Mouse (Mus musculus) midbrain, embryonic 10.5 days (tissue): ENCODE measurements around the gene Tom1l2. TPM values are rescaled to one million over a fixed set of nuclear protein-coding genes. Genes with fewer than 3 reads are reported as not detected.

Source experiments
- DNase-seq: peaks from one replicate; pipeline ENCODE4 v3.0.0-alpha.2; 2017; ENCODE audit warnings: low spot score
- H3K27ac ChIP-seq: fragments of 300-500 bp; sonication (generic); replicated peaks from 2 replicates; pipeline ENCODE4 v1.5.1; 2016; ENCODE audit warnings: mild to moderate bottlenecking
- H3K27me3 ChIP-seq: fragments of 300-500 bp; sonication (generic); 2 replicates; pipeline ENCODE4 v1.6.1; 2016; ENCODE audit warnings: low read depth, mild to moderate bottlenecking; ENCODE audit not compliant: poor library complexity, severe bottlenecking
- H3K36me3 ChIP-seq: fragments of 300-500 bp; sonication (generic); 2 replicates; pipeline ENCODE4 v1.6.1; 2016; ENCODE audit warnings: mild to moderate bottlenecking, moderate library complexity
- H3K4me1 ChIP-seq: fragments of 300-500 bp; sonication (generic); 2 replicates; pipeline ENCODE4 v1.6.1; 2016
- H3K4me3 ChIP-seq: fragments of 300-500 bp; sonication (generic); 2 replicates; pipeline ENCODE4 v1.5.1; 2016; ENCODE audit warnings: mild to moderate bottlenecking, moderate library complexity
- H3K9me3 ChIP-seq: fragments of 300-500 bp; sonication (generic); replicated peaks from 2 replicates; pipeline ENCODE4 v1.6.1; 2016; ENCODE audit warnings: mild to moderate bottlenecking
- WGBS: fragments of 180-500 bp; shearing (Covaris S2); methylation state at CpG from one replicate; pipeline ENCODE4 v1.1.7; 2016; 5-methylcytosine and 5-hydroxymethylcytosine counted together
- polyA plus RNA-seq: library from polyadenylated mRNA; unstranded; fragments of >200 nt; fragmentation: Nextera tagmentation; extraction: Ambion mirVana; gene quantifications from 2 replicates; pipeline ENCODE4 v1.2.1, GENCODE M21; 2016

Gene Tom1l2
- polyA plus RNA-seq, 1 experiment from 2014 or later = 17.6 TPM

- Histone ChIP-seq H3K36me3 (peaks cover 19% of the 10 kb centered on the region), H3K4me1 (peaks cover 58% of the 10 kb centered on the region), H3K27me3 (no peaks in the 10 kb centered on the region), H3K4me3 (no peak overlapping the region), H3K27ac (peak overlapping the region; percentile 90), H3K9me3 (no peaks in the 10 kb centered on the region)
- no peak for DNase-seq
- WGBS = 73% methylated on average over 6 of the region's 6 CpGs
Observed at GRCm38 (mm10) chr11:60213266-60213665, 139.4 kb downstream of the Tom1l2 start.

GRCm38 (mm10) chr11:60211761-60212160 lies 140.9 kb downstream of the Tom1l2 start:
- H3K4me3 ChIP-seq = no peak overlapping the region
- H3K9me3 ChIP-seq = no peaks in the 10 kb centered on the region
- peak overlapping the region; percentile 90 for H3K27ac ChIP-seq
- no peaks in the 10 kb centered on the region for H3K27me3 ChIP-seq
- peaks cover 72% of the 10 kb centered on the region for H3K4me1 ChIP-seq
- no peak for DNase-seq
- 73% methylated on average over 12 of the region's 12 CpGs for WGBS
- peaks cover 16% of the 10 kb centered on the region for H3K36me3 ChIP-seq

- Histone ChIP-seq H3K27ac (peak overlapping the region; percentile 90), H3K4me3 (peak overlapping the region; percentile 64), H3K36me3 (peaks cover 21% of the 10 kb centered on the region), H3K27me3 (no peaks in the 10 kb centered on the region), H3K4me1 (peaks cover 78% of the 10 kb centered on the region), H3K9me3 (no peaks in the 10 kb centered on the region)
- DNase-seq = no peak
- WGBS = 68% methylated on average over 3 of the region's 3 CpGs
Observed at GRCm38 (mm10) chr11:60211152-60211551, 141.6 kb downstream of the Tom1l2 start.

GRCm38 (mm10) chr11:60210305-60210724 lies 142.4 kb downstream of the Tom1l2 start:
- peaks cover 84% of the 10 kb centered on the region for H3K4me1 ChIP-seq
- peak; percentile 96 for DNase-seq
- under 1% methylated on average over 47 of the region's 47 CpGs for WGBS

GRCm38 (mm10) chr11:60209933-60210249 lies 142.8 kb downstream of the Tom1l2 start:
- Histone ChIP-seq H3K4me1 (peaks cover 84% of the 10 kb centered on the region), H3K4me3 (peak overlapping the region; percentile 64), H3K27me3 (no peaks in the 10 kb centered on the region), H3K27ac (peak overlapping the region; percentile 90), H3K9me3 (no peaks in the 10 kb centered on the region), H3K36me3 (peaks cover 27% of the 10 kb centered on the region)
- 4% methylated on average over 2 of the region's 2 CpGs for WGBS
- no peak for DNase-seq

More at GRCm38 (mm10) chr11:60210305-60210724, 142.4 kb downstream of the Tom1l2 start:
- Histone ChIP-seq H3K9me3 (no peaks in the 10 kb centered on the region), H3K27ac (peak overlapping the region; percentile 90), H3K4me3 (peak overlapping the region; percentile 64), H3K36me3 (peaks cover 23% of the 10 kb centered on the region), H3K27me3 (no peaks in the 10 kb centered on the region)

GRCm38 (mm10) chr11:60209217-60209932 lies 143.3 kb downstream of the Tom1l2 start:
- Histone ChIP-seq H3K4me1 (peaks cover 84% of the 10 kb centered on the region), H3K27me3 (no peaks in the 10 kb centered on the region), H3K27ac (peak overlapping the region; percentile 90), H3K36me3 (peaks cover 32% of the 10 kb centered on the region), H3K4me3 (peak overlapping the region; percentile 64), H3K9me3 (no peaks in the 10 kb centered on the region)
- no peak for DNase-seq
- WGBS = 76% methylated on average over 7 of the region's 7 CpGs

- Histone ChIP-seq H3K9me3 (no peaks in the 10 kb centered on the region), H3K4me1 (peaks cover 82% of the 10 kb centered on the region), H3K4me3 (peak overlapping the region; percentile 64), H3K36me3 (peaks cover 39% of the 10 kb centered on the region), H3K27ac (peak overlapping the region; percentile 90), H3K27me3 (no peaks in the 10 kb centered on the region)
- DNase-seq = no peak
- WGBS = 71% methylated on average over 4 of the region's 4 CpGs
Observed at GRCm38 (mm10) chr11:60208712-60209111, 144.0 kb downstream of the Tom1l2 start.

GRCm38 (mm10) chr11:60208201-60208600 lies 144.5 kb downstream of the Tom1l2 start:
- Histone ChIP-seq H3K4me3 (peak overlapping the region; percentile 64), H3K27ac (peak overlapping the region; percentile 90), H3K27me3 (no peaks in the 10 kb centered on the region), H3K36me3 (peaks cover 44% of the 10 kb centered on the region), H3K4me1 (peaks cover 81% of the 10 kb centered on the region), H3K9me3 (no peaks in the 10 kb centered on the region)
- WGBS = 74% methylated on average over 6 of the region's 6 CpGs
- no peak for DNase-seq

GRCm38 (mm10) chr11:60206207-60206606 lies 146.5 kb downstream of the Tom1l2 start:
- peaks cover 64% of the 10 kb centered on the region for H3K36me3 ChIP-seq
- peaks cover 61% of the 10 kb centered on the region for H3K4me1 ChIP-seq

GRCm38 (mm10) chr11:60205026-60205425 lies 147.7 kb downstream of the Tom1l2 start:
- Histone ChIP-seq H3K36me3 (peaks cover 76% of the 10 kb centered on the region), H3K27ac (no peak overlapping the region), H3K4me1 (peaks cover 56% of the 10 kb centered on the region), H3K27me3 (no peaks in the 10 kb centered on the region), H3K9me3 (no peaks in the 10 kb centered on the region), H3K4me3 (no peak overlapping the region)
- 84% methylated on average over 12 of the region's 12 CpGs for WGBS
- no peak for DNase-seq

More at GRCm38 (mm10) chr11:60206207-60206606, 146.5 kb downstream of the Tom1l2 start:
- peak overlapping the region; percentile 55; the same call in 1 of the 2 replicates for H3K27ac ChIP-seq
- H3K27me3 ChIP-seq = no peaks in the 10 kb centered on the region
- no peak overlapping the region for H3K4me3 ChIP-seq
- no peak for DNase-seq
- no peaks in the 10 kb centered on the region for H3K9me3 ChIP-seq
- WGBS = 91% methylated on average over 5 of the region's 5 CpGs

GRCm38 (mm10) chr11:60202710-60203638 lies 149.7 kb downstream of the Tom1l2 start:
- no peaks in the 10 kb centered on the region for H3K9me3 ChIP-seq
- 96% methylated on average over 26 of the region's 26 CpGs for WGBS
- peaks cover 95% of the 10 kb centered on the region for H3K36me3 ChIP-seq
- no peak for DNase-seq
- H3K27ac ChIP-seq = 0 out of 2 replicates have a peak overlapping the region, but pooled peaks have one; percentile 38
- H3K4me1 ChIP-seq = peaks cover 40% of the 10 kb centered on the region
- H3K4me3 ChIP-seq = no peak overlapping the region
- H3K27me3 ChIP-seq = no peaks in the 10 kb centered on the region

GRCm38 (mm10) chr11:60200384-60200783 lies 152.3 kb downstream of the Tom1l2 start:
- Histone ChIP-seq H3K9me3 (no peaks in the 10 kb centered on the region), H3K4me3 (no peak overlapping the region), H3K36me3 (peaks cover 98% of the 10 kb centered on the region), H3K4me1 (peaks cover 16% of the 10 kb centered on the region), H3K27me3 (no peaks in the 10 kb centered on the region), H3K27ac (peak overlapping the region; percentile 79)
- WGBS = 93% methylated on average over 11 of the region's 11 CpGs
- DNase-seq = no peak
